Mouse (Mus musculus): ENCODE measurements around the gene Ndufs3.
"Not testable (repeated sequence)": the region's sequence is repeated elsewhere in the genome, so short reads cannot be mapped to it uniquely, and the experiment has no call there.

Ndufs3 gene

DNA sequence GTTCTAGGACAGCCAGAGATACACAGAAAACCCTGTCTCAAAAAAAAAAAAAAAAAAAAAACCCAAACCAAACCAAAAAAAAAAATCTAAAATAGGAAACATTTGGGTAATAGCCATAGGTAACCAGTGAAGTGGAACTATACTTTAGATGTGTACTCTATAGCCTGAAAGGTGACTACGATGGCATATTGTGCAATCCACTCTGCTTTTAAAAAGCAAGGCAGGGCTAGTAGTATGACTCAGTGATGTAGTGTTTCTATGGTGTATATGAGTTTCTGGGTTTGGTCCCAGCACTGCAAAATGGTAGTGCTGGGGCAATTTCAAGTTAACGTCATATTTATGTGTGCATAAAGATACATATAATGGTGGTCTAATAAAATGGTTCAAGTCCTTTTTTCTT is 2.1 kb upstream of the Ndufs3 start:
- no peak for DNase-seq (ENCODE audit: low read depth in 1 of 2, low spot score in 2 of 2)

DNA sequence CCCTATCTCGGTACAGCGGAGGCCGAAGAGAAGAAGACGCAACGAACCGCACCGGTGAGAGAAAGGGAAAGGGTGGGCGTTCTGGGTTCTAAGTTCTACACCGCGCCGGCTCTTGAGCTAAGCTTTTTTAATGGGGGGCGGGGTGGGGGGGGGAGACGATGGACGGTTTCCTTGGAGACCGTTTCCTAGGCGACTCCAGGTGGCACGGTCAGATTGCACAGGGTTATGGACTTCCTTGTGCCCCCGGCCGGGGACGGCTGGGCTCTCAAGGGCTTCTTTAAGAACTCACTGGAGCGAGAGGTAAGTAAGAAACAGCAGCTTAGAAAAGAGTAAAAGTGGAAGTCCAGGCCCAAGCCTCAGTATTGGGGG is 213 bp upstream of the Ndufs3 start:
- no peak for DNase-seq (ENCODE audit: low read depth in 1 of 2, low spot score in 2 of 2)

DNA sequence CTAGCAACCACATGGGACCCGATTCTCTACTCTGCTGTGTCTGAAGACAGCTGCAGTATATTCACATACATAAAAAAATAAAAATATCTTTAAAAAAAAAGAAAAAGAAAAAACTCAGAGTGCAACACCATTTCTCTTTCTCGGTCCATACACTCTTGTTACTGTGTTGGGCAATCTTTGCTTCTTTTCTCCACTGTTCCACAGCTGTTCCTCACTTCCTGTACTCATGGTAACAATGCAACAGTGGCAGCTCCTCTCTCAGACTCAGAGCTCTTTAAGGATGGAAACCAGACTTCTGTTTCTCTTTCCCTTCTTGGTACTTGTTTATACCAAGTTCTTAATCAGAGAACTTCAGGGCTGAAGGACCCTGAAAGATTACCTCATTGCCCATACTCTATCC is 1.2 kb downstream of the Ndufs3 start:
- no peak for DNase-seq (ENCODE audit: low read depth in 1 of 2, low spot score in 2 of 2)

DNA sequence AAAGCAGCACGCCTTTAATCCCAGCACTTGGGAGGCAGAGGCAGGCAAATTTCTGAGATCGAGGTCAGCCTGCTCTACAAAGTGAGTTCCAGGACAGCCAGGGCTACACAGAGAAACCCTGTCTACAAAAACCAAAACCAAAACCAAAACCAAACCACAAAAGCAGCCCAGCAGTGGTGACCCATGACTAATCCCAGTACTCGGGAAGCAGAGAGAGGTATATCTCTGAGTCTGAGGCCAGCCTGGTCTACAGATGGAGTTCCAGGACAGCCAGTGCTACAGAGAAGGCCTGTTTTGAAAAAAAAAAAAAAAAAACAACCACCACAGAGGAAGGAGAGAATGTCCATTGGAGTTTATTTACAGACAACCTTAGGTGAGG is 10.3 kb downstream of the Ndufs3 start:
- not testable (repeated sequence) for DNase-seq (ENCODE audit: low read depth in 1 of 2, low spot score in 2 of 2)

DNA sequence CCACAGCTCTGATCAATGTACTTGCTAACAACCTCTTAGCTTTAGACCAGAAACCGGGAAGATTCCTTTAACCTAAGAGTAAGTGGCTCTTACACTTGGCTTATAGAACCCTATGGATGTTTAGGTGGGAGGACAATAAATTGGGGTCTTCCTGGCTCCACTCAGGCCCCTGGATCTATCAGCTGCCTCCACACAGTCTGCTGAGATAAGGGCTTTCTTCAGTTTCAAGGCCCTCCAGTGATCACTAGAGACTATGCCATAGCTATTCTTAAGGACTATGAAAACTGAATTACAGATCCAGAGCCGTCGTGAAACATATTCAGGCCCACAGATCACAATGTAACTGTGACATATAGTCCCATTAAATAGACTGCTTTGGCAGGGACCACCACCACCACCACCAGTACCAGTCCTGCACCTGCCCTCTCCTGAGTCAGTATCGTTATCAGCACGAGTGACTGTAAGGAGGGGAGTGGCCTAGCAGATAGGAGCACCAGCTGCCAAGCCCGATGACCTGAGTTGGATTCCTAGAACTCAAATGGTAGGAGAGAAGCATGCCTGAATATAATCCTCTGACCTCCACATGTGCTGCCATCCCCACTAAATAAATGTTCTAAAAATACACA is 10.8 kb downstream of the Ndufs3 start:
- DNase-seq (ENCODE audit: low read depth in 1 of 2, low spot score in 2 of 2): no peak

DNA sequence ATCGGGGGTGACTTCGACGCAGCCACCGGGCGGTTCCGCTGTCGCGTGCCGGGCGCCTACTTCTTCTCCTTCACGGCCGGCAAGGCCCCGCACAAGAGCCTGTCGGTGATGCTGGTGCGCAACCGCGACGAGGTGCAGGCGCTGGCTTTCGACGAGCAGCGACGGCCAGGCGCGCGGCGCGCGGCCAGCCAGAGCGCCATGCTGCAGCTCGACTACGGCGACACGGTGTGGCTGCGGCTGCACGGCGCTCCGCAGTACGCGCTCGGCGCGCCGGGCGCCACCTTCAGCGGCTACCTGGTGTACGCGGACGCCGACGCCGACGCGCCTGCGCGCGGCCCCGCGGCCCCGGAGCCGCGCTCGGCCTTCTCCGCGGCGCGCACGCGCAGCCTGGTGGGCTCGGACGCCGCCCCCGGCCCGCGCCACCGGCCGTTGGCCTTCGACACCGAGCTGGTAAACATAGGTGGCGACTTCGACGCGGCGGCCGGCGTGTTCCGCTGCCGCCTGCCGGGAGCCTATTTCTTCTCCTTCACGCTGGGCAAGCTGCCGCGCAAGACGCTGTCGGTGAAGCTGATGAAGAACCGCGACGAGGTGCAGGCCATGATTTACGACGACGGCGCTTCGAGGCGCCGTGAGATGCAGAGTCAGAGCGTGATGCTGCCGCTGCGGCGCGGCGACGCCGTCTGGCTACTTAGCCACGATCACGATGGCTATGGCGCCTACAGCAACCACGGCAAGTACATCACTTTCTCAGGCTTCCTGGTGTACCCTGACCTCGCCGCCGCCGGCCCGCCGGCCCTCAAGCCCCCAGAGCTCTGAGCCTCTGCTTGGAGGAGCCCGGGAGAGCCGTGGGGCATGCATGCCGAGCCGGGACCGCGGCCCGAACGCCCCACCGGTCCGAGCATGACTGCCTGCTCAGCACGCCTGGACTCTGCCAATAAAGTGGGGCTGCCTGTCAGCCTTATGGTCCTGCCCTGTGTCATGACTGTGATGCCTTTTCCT is 14.8 kb downstream of the Ndufs3 start:
- no peak for DNase-seq (ENCODE audit: low read depth in 1 of 2, low spot score in 2 of 2)

DNA sequence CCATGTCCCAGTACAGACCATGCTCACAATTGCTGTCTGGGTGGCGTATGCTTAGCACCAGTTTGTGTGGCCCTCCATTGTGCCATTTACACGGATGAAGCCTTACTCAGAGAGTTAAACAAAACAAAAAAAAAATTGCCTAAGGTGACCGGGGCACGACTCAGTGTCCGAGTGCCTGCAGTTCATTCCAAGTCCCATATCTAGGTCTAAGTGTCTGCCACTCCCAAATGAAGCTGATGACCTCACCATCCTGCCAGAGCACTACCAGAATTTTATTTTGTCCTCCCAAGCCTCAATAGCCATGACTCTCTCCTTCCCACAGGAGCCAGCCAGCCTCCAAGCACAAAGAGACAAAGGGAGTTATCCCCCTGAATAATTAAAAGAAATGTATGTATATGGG is 17.0 kb downstream of the Ndufs3 start:
- no peak for DNase-seq (ENCODE audit: low read depth in 1 of 2, low spot score in 2 of 2)

DNA sequence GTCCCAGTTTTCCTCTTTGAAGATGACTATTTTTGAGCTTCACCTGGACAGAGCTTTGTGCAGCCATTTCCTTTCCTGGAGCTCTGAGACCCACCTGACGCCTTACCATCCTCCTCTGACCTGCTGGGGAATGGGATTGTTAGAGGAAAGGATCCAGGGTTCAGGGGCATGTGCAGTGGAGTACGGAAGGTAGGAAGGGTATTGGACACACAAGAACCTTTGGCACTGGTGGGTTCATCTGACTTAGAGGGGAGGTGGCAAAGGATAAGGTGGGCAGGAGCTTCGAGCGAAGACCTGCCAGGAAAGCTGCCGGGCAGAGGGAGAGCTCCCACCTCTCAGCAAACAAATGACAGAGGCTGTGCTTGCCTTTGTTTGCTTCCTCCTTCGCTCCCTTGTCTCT is 18.2 kb downstream of the Ndufs3 start:
- no peak for DNase-seq (ENCODE audit: low read depth in 1 of 2, low spot score in 2 of 2)

DNA sequence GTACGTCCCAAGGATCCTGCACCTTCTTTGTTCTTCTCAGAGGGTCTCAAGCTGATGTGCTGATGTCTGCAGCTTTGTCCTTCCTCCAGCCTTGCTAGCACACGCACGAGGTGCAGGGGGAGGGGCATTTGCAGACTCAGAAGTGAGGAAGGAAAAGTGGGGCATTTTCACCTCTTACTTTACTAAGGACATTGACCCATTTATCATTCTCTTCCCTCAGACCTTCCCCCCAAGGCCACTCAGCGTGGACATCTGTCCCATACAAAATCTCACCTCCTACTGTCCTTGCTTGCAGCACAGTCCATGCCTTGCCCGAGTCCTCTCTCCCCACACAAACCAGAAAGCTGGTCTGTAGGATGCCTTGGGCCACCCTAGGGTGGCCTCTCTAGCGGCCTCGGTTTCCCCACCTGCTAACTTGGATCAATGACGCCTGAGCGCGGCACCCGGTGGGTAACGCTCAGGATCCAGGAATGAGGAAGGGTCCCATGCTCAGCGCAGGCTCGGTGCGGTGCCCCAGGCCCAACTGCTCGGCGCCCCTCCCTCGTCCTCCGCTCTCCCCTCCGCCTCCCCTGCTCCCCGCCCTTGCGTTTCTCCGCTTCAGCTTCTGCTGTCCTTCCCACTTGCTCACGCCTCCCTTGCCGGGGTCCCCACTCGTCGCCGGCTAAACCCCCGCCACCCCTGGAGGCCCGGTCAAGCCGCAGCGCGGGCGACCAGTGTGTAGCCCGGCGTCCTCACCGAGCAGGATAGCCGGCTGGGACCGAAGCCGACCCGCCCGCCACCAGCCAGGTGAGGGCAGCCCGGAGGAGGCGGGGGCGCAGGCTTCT is 19.2 kb downstream of the Ndufs3 start, which contains the start of gene C1qtnf4:
C1qtnf4 (plus strand) TSS at position 643 of the 824 bp plus-strand sequence.
- no peak for DNase-seq (ENCODE audit: low read depth in 1 of 2, low spot score in 2 of 2)

DNA sequence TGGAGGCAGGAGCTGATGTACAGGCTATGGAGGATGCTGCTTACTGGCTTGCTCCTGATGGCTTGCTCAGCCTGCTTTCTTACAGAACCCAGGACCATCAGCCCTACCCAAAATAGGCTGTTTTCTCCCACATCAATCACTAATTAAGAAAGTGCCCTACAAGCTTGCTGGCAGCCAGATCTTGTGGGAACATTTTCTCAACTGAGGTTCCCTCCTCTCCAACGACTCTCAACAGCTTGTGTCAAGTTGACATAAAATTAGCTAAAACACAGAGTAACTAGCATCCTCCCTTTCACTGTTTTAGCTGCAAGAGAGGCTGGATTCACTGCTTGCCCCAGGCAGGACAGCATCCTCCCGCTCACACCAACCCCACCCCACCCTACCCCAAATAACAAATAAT is 22.8 kb downstream of the Ndufs3 start:
- DNase-seq (ENCODE audit: low read depth in 1 of 2, low spot score in 2 of 2): no peak

DNA sequence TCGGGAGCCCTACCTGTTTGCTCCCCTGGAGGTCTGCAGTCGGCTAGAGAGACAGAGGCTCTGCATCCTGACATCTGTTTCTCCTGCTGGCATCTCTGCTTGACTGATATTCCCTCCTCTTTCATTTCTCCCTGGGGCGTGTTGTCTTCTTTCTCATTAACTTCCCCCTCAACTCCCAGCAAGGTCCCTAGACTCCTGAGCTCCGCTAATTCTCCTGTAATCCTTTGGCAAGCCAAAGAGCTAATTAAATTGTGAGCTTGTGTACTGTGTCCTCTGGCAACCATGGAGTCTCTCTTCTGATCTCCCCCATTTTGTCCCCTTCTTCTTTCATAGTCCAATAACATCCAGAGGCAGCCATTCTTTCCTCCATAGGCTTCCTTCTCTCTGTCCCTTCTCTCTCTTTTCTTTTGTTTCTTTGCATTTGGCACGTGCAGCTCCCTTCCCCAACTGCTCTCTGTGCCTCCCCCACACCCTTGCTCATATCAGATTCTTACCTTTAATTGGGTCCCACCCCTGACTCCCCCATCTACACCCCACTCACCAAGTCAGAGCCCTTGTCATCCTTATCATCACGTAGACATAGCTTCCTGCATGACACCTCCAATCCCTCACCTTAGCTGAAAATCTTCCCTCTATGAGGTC is 24.4 kb downstream of the Ndufs3 start:
- no peak for DNase-seq (ENCODE audit: low read depth in 1 of 2, low spot score in 2 of 2)

DNA sequence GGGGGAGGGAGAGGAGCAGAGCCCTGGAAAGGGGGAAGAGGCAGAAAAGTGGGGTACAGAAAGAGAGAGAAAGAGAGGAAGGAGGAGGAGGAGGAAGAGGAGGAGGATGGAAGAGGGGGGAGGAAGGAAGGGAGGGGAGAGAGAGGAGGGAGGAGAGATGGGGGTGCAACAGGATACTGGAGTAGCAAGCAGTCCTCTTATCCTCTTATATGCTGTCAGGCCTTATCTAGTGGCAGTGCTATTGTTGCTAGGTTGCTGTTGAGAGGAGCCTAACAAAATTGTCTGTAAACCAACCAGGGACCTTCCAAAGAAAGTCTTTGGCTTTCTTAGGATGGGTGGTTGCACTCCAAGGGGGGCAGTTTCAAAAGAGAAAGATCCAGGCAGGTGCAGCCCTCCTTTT is 25.2 kb downstream of the Ndufs3 start:
- no peak for DNase-seq (ENCODE audit: low read depth in 1 of 2, low spot score in 2 of 2)

DNA sequence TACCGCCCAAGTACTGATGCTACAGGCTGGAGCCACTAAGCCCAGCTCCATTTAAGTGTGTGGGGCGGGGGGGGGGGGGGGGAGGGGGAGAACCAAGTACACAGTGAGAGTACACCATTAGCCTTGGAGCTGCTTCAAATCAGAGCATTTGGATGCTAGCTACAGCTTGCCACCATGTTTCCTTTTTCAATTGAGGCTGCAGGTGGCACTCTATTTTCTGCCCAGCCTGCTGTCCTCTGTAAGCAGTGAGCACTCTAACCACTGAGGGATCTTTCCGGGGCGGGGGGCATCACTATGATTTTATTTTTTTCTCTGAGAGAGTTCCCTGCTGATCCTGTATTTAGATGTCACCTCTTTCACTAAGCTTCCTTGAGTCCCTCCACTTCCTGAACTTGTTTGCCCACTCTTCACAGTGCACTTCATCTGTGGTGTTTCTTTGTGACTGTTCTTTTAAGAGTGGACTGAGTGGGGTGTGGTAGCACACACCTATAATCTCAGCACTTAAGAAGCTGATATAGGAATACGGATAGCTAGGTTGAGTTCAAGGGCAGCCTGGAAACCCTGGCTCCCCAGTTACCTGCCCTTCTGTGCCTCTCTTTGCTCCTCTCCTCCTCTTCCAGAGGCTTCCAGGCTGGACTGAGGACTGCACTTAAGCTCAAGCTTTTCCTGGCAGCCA is 26.9 kb downstream of the Ndufs3 start:
- DNase-seq (ENCODE audit: low read depth in 1 of 2, low spot score in 2 of 2): no peak

DNA sequence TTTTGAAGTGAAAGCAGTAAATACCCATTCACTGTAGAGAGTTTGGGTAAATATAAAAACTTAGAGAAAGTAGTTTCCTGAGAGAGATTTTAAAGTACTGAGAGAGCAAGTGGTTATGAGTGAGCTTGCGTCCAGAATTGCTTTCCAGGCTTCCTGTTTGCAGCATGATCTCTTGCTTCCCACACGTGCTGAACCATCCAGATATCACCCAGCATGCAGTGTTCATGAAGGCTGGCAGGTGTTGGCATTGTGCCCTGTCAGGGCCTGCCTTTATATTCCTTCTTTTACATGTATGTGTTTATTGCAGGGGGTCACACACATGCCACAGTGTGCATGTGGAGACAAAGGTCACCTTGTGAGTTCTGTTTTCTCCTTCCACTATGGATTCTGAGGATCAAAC is 29.4 kb downstream of the Ndufs3 start:
- DNase-seq (ENCODE audit: low read depth in 1 of 2, low spot score in 2 of 2): no peak

DNA sequence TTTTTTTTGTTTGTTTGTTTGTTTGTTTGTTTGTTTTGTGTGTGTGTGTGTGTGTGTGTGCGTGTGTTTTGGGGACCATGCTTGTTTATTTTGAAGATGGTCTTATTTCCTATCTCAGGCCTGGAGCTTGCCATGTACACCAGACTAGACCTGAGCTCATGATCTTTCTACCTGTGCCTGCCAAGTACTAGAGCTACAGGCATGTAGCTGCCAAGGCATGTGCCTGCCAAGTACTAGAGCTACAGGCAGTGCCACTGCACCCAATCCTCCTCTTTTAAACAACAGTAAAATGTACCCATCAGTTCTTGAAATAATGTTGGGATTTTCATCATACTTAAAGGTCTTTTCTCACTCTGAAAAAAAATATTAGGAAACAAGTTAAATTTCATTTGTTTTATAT is 30.6 kb downstream of the Ndufs3 start:
- DNase-seq (ENCODE audit: low read depth in 1 of 2, low spot score in 2 of 2): no peak

DNA sequence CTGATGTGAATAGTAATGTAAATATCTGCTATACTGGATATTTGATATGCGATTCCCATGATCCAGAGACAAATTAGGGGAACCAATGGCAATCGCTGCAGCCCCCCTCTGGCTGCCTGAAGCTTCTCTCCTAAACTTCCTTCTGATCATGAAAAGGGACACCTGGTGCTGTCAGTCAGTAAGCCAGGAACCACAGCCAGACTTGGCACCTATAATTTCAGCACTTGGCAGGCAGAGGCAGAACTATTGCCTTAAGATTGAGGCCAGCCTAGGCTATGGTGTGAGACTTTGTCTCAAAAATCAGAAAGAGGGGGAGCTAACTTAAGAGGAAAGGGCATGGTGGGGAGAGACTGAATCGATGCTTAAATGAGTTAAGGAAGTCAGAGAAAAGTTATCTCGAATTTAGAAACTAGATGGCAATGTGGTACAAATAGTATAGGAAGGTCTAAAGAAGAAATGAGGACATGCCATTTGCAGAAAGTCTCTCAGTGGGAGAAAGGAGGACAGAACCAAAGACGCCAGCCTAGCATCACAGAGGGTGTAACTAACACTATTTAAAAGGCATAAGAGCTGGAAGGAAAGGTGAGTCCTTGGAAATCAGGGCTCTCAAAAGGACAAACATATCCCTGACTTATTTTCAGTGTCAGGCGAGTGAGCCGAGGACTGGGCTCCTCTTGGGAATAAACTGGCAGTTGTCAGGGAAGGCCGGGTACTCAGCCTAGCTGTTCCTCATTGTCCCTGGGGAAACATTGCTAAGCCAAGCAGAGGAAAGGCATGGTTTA is 33.3 kb downstream of the Ndufs3 start:
- no peak for DNase-seq (ENCODE audit: low read depth in 1 of 2, low spot score in 2 of 2)

DNA sequence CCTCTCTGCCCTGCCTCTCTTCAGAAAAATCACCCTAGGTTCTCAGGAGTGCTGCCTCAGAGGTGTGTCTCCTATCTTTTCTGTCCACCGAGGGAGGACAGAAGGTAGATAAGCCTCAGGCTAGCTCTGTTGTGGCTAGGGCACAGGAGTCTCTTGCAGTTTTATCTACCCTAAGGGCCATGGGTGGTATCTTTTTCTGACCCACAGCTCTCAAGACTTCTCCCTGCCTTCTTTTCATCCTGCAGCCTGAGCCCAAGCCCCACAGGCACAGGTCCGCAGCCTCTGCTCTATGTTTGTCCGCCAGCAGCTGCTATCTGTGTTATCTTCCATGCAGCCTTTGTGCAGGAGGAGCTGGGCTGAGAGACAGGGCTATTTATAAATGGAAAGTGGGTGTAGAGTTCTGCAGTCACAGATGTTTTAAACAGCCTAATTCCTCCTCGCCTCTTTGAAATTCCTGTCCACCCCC is 34.5 kb downstream of the Ndufs3 start:
- DNase-seq (ENCODE audit: low read depth in 1 of 2, low spot score in 2 of 2): no peak

DNA sequence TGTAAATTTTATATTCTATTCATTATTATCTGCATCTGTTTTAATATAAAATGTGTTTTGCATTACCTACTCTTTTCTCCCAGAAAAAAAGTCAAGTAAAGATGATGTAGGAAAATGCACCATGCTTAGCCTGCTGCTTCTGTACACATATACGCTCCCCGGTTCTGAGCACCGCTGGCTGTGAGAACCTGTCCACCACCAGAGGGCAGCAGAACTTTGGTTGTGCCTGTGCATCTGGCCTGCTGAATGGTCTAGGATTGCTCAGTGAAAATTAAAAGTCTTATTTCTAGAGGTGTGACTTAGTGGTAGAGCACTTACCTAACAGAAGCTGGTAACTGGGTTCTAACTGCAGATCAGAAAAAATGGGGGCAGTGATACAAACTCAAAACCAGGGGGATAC is 38.1 kb downstream of the Ndufs3 start:
- DNase-seq (ENCODE audit: low read depth in 1 of 2, low spot score in 2 of 2): peak in 1 of 2 experiments; percentile 34

DNA sequence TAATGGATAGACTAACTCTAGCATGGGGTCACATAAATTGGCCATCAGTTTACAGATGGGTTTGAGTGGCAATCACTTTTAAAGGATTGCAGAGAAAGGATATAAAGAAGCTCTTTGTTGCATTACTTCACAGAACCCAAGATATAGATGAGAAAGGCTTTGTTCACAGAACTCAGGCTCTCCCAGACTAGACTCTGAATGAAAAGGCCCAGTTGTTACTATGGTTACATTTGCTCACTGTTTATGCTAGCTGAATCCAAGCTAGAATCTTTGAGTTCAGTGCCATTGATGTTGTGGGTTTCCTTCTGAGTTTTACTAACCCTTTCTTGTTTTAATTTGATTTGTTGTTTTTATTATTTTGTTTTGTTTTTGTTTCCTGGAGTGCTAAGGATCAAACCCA is 40.4 kb downstream of the Ndufs3 start:
- DNase-seq (ENCODE audit: low read depth in 1 of 2, low spot score in 2 of 2): no peak

DNA sequence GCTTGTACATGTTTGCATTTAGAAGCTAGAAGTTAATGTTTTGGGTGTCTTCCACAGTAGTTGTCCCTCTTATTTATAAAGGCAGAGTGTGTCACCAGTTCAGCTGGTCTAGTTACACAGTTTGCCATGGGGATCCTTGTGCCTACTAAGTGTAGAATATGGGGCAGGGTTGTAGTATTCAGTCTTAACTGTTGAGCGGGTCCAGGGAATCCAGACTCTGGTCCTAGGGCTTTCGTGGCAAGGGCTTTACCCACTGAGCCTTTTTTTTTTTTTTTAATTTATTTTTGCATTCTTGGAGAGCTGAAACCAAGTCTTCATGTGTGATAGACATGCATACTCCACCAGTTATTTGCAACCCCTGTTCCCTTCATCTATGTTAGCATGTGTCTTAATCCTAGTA is 43.1 kb downstream of the Ndufs3 start:
- DNase-seq (ENCODE audit: low read depth in 1 of 2, low spot score in 2 of 2): no peak

All from monocyte, adult 2 months (primary cell).